Mouse (Mus musculus): ENCODE results near the gene Gm13277.
"Not testable (repeated sequence)": the region's sequence is repeated elsewhere in the genome, so short reads cannot be mapped to it uniquely, and the experiment has no call there.

DNA sequence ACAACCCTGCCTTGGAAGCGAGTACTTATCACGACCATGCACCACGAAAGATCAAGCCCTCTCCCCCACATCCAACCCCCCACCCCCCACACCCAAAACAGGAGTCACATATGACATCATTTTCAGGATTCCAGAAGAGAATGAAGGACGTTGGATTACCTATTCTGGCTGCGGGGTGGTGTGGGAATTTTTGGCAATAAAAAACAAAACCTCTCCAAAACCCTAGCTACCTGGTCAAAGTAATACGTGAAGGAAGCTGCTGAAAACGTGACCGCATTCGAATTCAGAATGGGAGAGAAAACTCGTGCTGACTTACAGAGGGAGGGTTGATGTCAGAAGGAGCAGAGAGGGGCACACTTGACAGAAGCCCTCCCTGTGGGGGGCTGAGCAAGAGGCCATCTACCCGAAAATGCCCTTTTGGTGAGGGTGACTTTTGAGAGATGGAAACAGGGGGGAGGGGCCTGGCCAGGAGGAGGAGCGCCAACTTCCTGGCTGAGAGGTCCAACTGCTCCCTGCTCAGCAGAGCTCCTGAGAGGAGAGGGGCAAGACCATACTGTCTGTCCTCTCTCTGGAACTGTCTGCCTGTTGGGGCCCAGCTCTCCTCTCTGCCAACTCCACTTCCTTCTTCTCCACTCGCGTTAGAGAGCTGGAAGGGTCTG lies 28.7 kb upstream of the Gm13277 start, which contains the start of gene Gm13283:
- not testable (repeated sequence) for TF ChIP-seq EP300 (optimal IDR thresholded peaks at IDR 0.05); CTCF (IDR thresholded peaks at IDR 0.05; ENCODE audit: low read depth)

Measured in stomach, postnatal 0 days (tissue).